Mouse (Mus musculus) mammary gland, adult 2 months (tissue): ENCODE results near the gene Serinc5. TPM values are rescaled to one million over a fixed set of nuclear protein-coding genes. Genes with fewer than 3 reads are reported as not detected.

ENCODE experiments used
- polyA plus RNA-seq: library from polyadenylated mRNA; depleted of rRNA; stranded (reverse); fragments of >200 nt; gene quantifications from 2 replicates; pipeline ENCODE4 v1.2.3, GENCODE M21; 2012; ENCODE audit warnings: low replicate concordance; rRNA removed

Serinc5 gene
- polyA plus RNA-seq: 19.1 and 22.6 TPM in 2 replicates

DNA sequence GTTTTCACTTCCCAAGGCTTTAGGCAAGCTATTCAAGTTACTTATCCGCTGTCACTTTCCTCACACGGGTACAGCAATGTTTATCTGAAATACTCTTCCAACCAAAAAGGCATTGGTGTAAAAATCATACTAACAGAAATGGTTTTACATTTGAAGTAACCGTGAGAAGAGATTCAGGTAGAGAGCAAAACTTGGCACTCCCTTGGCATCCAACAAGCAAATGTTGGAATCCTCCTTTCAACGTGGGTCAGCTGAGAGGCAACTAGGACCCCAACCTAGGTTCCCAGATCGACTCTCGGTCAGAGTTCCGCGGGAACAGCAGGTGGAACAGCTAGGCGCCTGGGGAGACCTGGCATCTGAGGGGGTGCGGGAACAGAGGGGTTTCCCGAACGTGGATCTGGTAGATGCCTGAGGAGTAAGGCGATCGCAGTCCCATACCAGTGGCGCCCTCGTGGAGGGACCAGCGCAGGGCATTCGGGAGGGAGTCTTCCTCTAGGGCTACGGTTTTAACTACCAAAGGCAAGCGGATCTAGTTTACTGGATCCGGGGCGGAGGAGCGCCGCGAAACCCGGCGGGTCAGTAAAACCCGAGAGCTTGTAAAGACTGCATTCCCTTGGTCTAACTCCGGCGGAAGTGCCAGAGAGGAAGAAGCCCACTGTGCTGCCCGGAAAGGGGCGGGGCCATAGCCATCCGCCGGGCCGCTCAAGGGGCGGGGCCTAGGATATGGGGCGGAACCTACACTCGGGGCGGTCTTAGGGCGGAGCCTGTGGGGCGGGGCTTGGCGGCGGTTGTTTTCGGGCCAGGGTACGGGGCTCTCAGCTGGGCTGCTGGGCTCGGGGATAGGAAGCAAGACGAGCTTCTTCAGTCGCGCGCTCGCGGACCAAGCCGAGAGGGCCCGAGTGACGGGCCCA is at the start of gene Serinc5:
TSS of gene Serinc5 (plus strand) at position 781 of the 911 bp plus-strand sequence.

DNA sequence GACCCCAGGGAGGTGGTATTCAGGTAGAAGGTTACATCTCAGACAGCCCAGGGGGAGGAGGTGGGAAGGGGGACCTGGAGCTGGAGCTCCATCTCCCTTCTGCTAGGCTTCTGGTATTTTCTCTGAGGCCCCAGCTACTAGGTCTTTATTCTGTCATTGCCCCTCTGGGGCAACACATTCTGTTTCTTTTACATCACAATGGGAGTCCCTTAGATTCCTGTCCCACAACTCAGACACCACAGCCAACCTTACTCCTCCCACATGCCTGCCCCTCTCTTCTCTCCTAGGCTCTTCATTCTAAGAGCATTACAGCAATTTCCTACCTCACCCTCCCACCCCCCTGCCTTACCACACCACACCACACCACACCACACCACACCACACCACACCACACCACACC is 34.8 kb upstream of the Serinc5 start, which contains the start of gene Spz1:
TSS of gene Spz1 (minus strand) at position 101 of the 400 bp plus-strand sequence.

Other genes with a start within 250 kb of the Serinc5 start
- gene Ankrd34b, start 185.2 kb upstream of the Serinc5 start, polyA plus RNA-seq: not detected in 2 replicates
- 1.5 and 2.5 TPM in 2 replicates for gene Fam151b, start 127.1 kb upstream of the Serinc5 start, polyA plus RNA-seq
- 2.0 and 6.4 TPM in 2 replicates for gene Zfyve16, start 80.2 kb upstream of the Serinc5 start, polyA plus RNA-seq
- gene Spz1, start 34.9 kb upstream of the Serinc5 start, polyA plus RNA-seq: not detected in 2 replicates
- 2.9 and 16.8 TPM in 2 replicates for gene Thbs4, start 183.7 kb downstream of the Serinc5 start, polyA plus RNA-seq
- gene Mtx3, start 233.7 kb downstream of the Serinc5 start, polyA plus RNA-seq: 3.7 and 6.0 TPM in 2 replicates